Mouse (Mus musculus): ENCODE data around the gene Btbd9. TPM values are rescaled to one million over a fixed set of nuclear protein-coding genes. Genes with fewer than 3 reads are reported as not detected.

Gene Btbd9
- polyA plus RNA-seq, 1 experiment from 2014 or later: 27.6 TPM

- POLR2A ChIA-PET: no interaction called here
- ATAC-seq (no peak), DNase-seq (ENCODE audit: low read depth, low spot score) (no peak)
- CTCF ChIA-PET: no interaction called here
- in situ Hi-C loops (cut with MboI; ENCODE audit: low pct_unique_long_range_greater_than_20kb): no loop called here
- no peak for TF ChIP-seq CTCF (IDR thresholded peaks at IDR 0.05)
- no peaks in the 10 kb centered on the region for H3K27me3 ChIP-seq
Observed at GRCm38 (mm10) chr17:30297432-30297831, 278.9 kb downstream of the Btbd9 start.

- in situ Hi-C loops (cut with MboI; ENCODE audit: low pct_unique_long_range_greater_than_20kb): no loop called here
- POLR2A ChIA-PET: interaction anchor here (0.6 kb wide), 1 partner anchor 32 kb away, joined by 3 read pairs; no protein-coding TSS in a partner anchor
- TF ChIP-seq CTCF (IDR thresholded peaks at IDR 0.05): no peak
- no peak for DNase-seq (ENCODE audit: low read depth, low spot score)
- CTCF ChIA-PET: interaction anchor here (1.5 kb wide), 1 partner anchor 13 kb away, joined by 3 read pairs; no protein-coding TSS in a partner anchor
- no peak for ATAC-seq
- H3K27me3 ChIP-seq: no peaks in the 10 kb centered on the region
Observed at GRCm38 (mm10) chr17:30296069-30296468, 280.2 kb downstream of the Btbd9 start.

- ATAC-seq (no peak), DNase-seq (ENCODE audit: low read depth, low spot score) (no peak)
- POLR2A ChIA-PET: no interaction called here
- in situ Hi-C loops (cut with MboI; ENCODE audit: low pct_unique_long_range_greater_than_20kb): no loop called here
- CTCF ChIA-PET: no interaction called here
- no peaks in the 10 kb centered on the region for H3K27me3 ChIP-seq
- TF ChIP-seq CTCF (IDR thresholded peaks at IDR 0.05): no peak
Observed at GRCm38 (mm10) chr17:30292666-30293065, 283.6 kb downstream of the Btbd9 start.

- no peaks in the 10 kb centered on the region for H3K27me3 ChIP-seq
- TF ChIP-seq CTCF (IDR thresholded peaks at IDR 0.05): no peak
- in situ Hi-C loops (cut with MboI; ENCODE audit: low pct_unique_long_range_greater_than_20kb): no loop called here
- DNase-seq (ENCODE audit: low read depth, low spot score) (no peak), ATAC-seq (no peak)
- ChIA-PET POLR2A (no interaction called here), CTCF (interaction anchor here (1.2 kb wide), 1 partner anchor 18 kb away, joined by 3 read pairs; no protein-coding TSS in a partner anchor)
Observed at GRCm38 (mm10) chr17:30285641-30286040, 290.6 kb downstream of the Btbd9 start.

GRCm38 (mm10) chr17:30283460-30284050 is 292.7 kb downstream of the Btbd9 start:
- POLR2A ChIA-PET: no interaction called here
- DNase-seq (ENCODE audit: low read depth, low spot score) (no peak), ATAC-seq (no peak)
- H3K27me3 ChIP-seq: no peaks in the 10 kb centered on the region
- CTCF ChIA-PET: interaction anchor here (1.1 to 2.0 kb wide), 4 partner anchors 12 to 50 kb away, joined by 3 to 10 read pairs (median 3); no protein-coding TSS in a partner anchor
- no peak for TF ChIP-seq CTCF (IDR thresholded peaks at IDR 0.05)
- in situ Hi-C loops (cut with MboI; ENCODE audit: low pct_unique_long_range_greater_than_20kb): no loop called here

GRCm38 (mm10) chr17:30283001-30283400 is 293.3 kb downstream of the Btbd9 start:
- ChIA-PET CTCF (interaction anchor here (1.1 to 2.0 kb wide), 4 partner anchors 13 to 51 kb away, joined by 3 to 10 read pairs (median 3); no protein-coding TSS in a partner anchor), POLR2A (interaction anchor here (1.4 kb wide), 1 partner anchor 8 kb away, joined by 4 read pairs; no protein-coding TSS in a partner anchor)
- no peaks in the 10 kb centered on the region for H3K27me3 ChIP-seq
- no peak for TF ChIP-seq CTCF (IDR thresholded peaks at IDR 0.05)
- in situ Hi-C loops (cut with MboI; ENCODE audit: low pct_unique_long_range_greater_than_20kb): no loop called here
- DNase-seq (ENCODE audit: low read depth, low spot score): no peak
- no peak for ATAC-seq

GRCm38 (mm10) chr17:30280323-30281118 is 295.8 kb downstream of the Btbd9 start:
- TF ChIP-seq CTCF (IDR thresholded peaks at IDR 0.05): no peak
- H3K27me3 ChIP-seq: no peaks in the 10 kb centered on the region
- CTCF ChIA-PET: interaction anchor here (1.2 kb wide), 1 partner anchor 12 kb away, joined by 3 read pairs; no protein-coding TSS in a partner anchor
- in situ Hi-C loops (cut with MboI; ENCODE audit: low pct_unique_long_range_greater_than_20kb): no loop called here
- ATAC-seq: no peak
- POLR2A ChIA-PET: no interaction called here
- no peak for DNase-seq (ENCODE audit: low read depth, low spot score)

- POLR2A ChIA-PET: no interaction called here
- DNase-seq (ENCODE audit: low read depth, low spot score) (no peak), ATAC-seq (no peak)
- CTCF ChIA-PET: interaction anchor here (1.2 kb wide), 1 partner anchor 11 kb away, joined by 3 read pairs; no protein-coding TSS in a partner anchor
- H3K27me3 ChIP-seq: no peaks in the 10 kb centered on the region
- in situ Hi-C loops (cut with MboI; ENCODE audit: low pct_unique_long_range_greater_than_20kb): no loop called here
- no peak for TF ChIP-seq CTCF (IDR thresholded peaks at IDR 0.05)
Observed at GRCm38 (mm10) chr17:30279684-30280083, 296.6 kb downstream of the Btbd9 start.

GRCm38 (mm10) chr17:30278596-30279378 is 297.5 kb downstream of the Btbd9 start:
- in situ Hi-C loops (cut with MboI; ENCODE audit: low pct_unique_long_range_greater_than_20kb): no loop called here
- no peaks in the 10 kb centered on the region for H3K27me3 ChIP-seq
- TF ChIP-seq CTCF (IDR thresholded peaks at IDR 0.05): no peak
- ATAC-seq (no peak), DNase-seq (ENCODE audit: low read depth, low spot score) (no peak)
- POLR2A ChIA-PET: no interaction called here
- CTCF ChIA-PET: interaction anchor here (0.7 kb wide), 1 partner anchor 138 kb away, joined by 3 read pairs; no protein-coding TSS in a partner anchor

- POLR2A ChIA-PET: no interaction called here
- in situ Hi-C loops (cut with MboI; ENCODE audit: low pct_unique_long_range_greater_than_20kb): no loop called here
- ATAC-seq: no peak
Observed at GRCm38 (mm10) chr17:30276477-30276876, 299.8 kb downstream of the Btbd9 start.

More at GRCm38 (mm10) chr17:30276477-30276876, 299.8 kb downstream of the Btbd9 start:
- no peaks in the 10 kb centered on the region for H3K27me3 ChIP-seq
- CTCF ChIA-PET: no interaction called here
- DNase-seq (ENCODE audit: low read depth, low spot score): no peak
- TF ChIP-seq CTCF (IDR thresholded peaks at IDR 0.05): no peak
